Mouse (Mus musculus) mouse trophoblast stem cell (cell line): Measurements from ENCODE around the gene Kifap3.

Experiments used
- in situ Hi-C, 2 experiments: fragments of 300-500 bp; cut with MseI, MboI; formaldehyde crosslinking; loops; 2 replicates in 1 of 2; 3 replicates in 1 of 2; pipeline ENCODE4 v1.15.1; 2025

The Kifap3 gene

GRCm38 (mm10) chr1:163893774-163894527 lies 114.6 kb downstream of the Kifap3 start:
- in situ Hi-C loops: no loop called here

- in situ Hi-C loops: no loop called here
Observed at GRCm38 (mm10) chr1:163898291-163898764, 118.9 kb downstream of the Kifap3 start.

GRCm38 (mm10) chr1:163899575-163899974 lies 120.2 kb downstream of the Kifap3 start:
- in situ Hi-C loops: no loop called here

- in situ Hi-C loops: no loop called here
Observed at GRCm38 (mm10) chr1:163900168-163900567, 120.8 kb downstream of the Kifap3 start.

- in situ Hi-C loops: no loop called here
Observed at GRCm38 (mm10) chr1:163903411-163903810, 124.0 kb downstream of the Kifap3 start.

GRCm38 (mm10) chr1:163907007-163907811 lies 127.8 kb downstream of the Kifap3 start:
- in situ Hi-C loops: no loop called here

GRCm38 (mm10) chr1:163908389-163908788 lies 129.0 kb downstream of the Kifap3 start:
- in situ Hi-C loops: no loop called here

DNA sequence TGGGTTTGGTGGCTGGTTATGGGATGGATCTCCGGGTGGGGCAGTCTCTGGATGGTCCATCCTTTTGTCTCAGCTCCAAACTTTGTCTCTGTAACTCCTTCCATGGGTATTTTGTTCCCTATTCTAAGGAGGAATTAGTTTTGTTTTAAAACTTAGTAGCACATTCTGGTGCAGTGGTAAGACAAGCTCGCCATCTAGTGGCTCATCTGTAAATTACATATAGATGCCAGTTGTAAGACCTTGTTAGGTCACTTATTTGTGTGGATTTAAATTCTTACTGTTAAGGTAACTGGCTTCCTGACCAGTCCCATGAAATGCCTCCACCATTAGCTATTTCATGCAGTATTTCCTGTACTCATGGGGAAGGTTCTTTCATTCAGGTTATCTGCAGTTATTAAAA lies 131.0 kb downstream of the Kifap3 start:
- in situ Hi-C loops: loop anchor here in 1 of 2 experiments (10.0 kb wide), 1 partner anchor 766 kb away; no protein-coding TSS in a partner anchor

- in situ Hi-C loops: loop anchor here in 1 of 2 experiments (10.0 kb wide), 1 partner anchor 766 kb away; no protein-coding TSS in a partner anchor
Observed at GRCm38 (mm10) chr1:163910785-163911184, 131.4 kb downstream of the Kifap3 start.

GRCm38 (mm10) chr1:163911981-163912380 lies 132.6 kb downstream of the Kifap3 start:
- in situ Hi-C loops: loop anchor here in 1 of 2 experiments (10.0 kb wide), 1 partner anchor 767 kb away; no protein-coding TSS in a partner anchor

DNA sequence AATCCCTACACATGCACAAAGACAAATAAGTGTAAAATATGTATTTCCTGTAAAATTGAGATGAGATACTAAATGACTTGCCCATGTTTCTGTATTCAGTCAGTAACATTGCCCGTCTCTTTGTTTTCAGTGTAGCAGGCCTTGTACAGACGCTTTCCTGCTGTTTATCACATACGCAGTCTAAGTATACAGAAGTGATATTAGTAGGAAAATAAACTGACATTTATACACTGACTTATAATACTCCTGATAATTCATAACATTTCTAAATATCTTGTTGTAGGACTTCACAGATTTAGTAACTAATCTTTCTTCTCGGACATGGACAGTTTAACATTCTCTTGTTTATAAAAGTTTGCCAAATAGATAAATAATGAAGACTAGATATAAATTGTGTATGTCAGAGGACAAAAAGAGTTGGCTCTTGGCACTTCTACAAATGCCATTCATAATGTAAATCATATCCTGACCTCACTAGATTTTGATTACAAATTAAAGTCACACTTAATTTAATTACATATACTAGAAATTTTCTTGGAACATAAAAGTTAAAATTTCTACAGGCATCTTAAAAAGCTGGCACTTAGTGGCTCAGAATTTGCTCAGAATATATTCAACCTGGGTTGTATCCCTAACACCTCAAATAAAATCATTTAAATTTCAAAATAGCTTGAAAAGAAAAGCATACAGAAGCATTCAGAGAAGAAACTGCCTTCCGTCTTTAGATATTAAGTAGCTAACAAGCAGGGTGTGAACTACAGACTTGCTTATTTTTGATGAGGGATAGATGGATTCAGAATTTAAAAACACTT lies 138.2 kb downstream of the Kifap3 start:
- in situ Hi-C loops: loop anchor here in 1 of 2 experiments (10.0 kb wide), 1 partner anchor 773 kb away; no protein-coding TSS in a partner anchor

GRCm38 (mm10) chr1:163924093-163924492 lies 144.7 kb downstream of the Kifap3 start:
- in situ Hi-C loops: no loop called here

- in situ Hi-C loops: loop anchor here in 1 of 2 experiments (25.0 kb wide), 1 partner anchor 1217 kb away; no protein-coding TSS in a partner anchor
Observed at GRCm38 (mm10) chr1:163928846-163929245, 149.5 kb downstream of the Kifap3 start, which contains the start of gene Scyl3. Gene Scyl3, plus strand, starts transcription at chr1:163929100.

- in situ Hi-C loops: loop anchor here in 1 of 2 experiments (25.0 kb wide), 1 partner anchor 1218 kb away; no protein-coding TSS in a partner anchor
Observed at GRCm38 (mm10) chr1:163929636-163930457, 150.5 kb downstream of the Kifap3 start.

DNA sequence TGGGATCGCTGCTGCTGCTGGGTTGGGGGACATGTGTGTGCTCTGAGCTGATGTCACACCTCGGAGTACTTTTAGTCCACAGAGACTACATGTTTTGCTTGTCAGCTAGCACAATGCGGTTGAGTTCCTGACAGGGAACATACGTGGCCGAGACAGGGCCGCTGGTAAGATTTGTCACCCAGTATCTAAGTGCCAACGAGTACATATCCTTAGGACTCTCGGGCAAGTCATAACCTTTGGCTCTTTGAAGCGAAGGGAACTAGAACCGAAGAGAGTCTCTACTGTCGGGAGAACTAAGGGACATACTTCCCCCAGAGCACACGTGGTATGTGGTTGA lies 151.0 kb downstream of the Kifap3 start:
- in situ Hi-C loops: loop anchor here in 1 of 2 experiments (25.0 kb wide), 1 partner anchor 1218 kb away; no protein-coding TSS in a partner anchor

DNA sequence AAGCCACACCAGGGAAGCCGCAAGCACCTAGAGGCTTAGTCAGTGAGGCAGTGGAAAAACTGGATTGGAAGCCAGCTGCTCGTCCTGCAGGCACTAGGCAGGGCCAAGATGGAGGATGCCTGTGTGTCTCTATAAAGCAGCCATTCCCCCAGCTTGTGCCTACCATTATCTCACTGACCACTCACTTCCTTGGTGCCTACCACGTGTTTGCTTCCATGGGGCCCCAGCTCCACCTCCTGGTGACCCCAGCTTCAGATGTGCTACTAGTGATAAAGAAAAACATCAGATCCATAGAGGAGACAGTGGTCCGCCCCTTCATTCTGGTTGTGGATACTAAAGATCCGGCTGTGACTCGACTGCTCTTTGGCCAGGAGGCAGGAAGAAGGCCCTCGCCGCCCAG lies 152.4 kb downstream of the Kifap3 start:
- in situ Hi-C loops: loop anchor here in 1 of 2 experiments (25.0 kb wide), 1 partner anchor 1220 kb away; no protein-coding TSS in a partner anchor

DNA sequence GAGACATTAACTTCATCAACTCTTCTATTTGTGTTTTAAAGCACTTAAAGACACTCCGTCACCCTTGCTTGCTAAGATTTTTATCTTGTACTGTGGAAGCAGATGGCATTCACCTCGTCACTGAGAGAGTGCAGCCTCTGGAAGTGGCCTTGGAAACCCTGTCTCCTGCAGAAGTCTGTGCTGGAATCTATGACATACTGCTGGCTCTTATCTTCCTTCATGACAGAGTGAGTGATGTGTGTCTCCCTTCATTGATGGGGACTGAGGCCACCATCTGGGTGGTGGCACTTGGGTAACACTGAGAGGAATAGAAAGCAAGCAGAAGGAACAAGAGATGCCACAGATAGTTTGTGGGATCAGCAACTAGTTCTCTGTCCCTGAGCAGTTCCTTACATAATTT lies 155.2 kb downstream of the Kifap3 start:
- in situ Hi-C loops: loop anchor here in 1 of 2 experiments (25.0 kb wide), 1 partner anchor 1222 kb away; no protein-coding TSS in a partner anchor

DNA sequence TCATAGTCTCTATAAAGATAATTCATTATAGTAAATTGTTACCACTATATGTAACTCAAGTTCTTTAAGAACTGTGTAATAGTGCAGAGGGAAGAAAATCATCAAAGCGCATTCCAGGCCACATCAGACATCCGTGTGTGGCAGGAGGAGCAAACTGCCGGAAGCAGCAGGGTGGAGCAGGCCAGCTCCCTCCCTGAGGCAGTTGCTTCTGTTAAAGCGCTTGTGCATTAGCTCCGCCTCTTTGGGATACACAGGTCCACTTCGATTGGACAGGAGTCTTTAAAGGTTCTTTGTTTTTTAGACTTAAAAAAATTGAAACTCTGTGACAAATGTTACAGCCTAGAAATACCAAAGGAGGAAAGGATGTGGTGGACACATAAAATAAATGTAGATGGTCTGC lies 162.7 kb downstream of the Kifap3 start:
- in situ Hi-C loops: loop anchor here in 1 of 2 experiments (25.0 kb wide), 1 partner anchor 1230 kb away; no protein-coding TSS in a partner anchor

DNA sequence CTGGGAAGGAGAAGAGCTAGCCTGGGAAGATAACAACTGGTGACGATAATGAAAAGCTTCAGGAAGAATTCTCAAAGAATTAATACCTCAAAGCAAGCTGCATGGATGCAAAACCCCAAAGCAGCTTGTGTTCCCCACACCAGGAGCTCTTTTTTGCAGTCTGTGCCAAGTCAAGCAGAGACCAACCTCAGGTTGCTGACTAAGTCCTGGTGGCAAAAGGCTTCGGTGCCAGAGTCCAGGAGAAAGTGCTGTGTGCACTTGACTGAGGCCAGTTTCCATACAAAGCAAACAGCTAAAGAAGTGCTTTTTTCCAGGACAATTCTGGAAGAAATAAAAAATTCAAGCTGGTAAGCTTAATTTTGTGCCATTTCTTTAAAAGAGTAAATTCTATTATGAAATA lies 174.0 kb downstream of the Kifap3 start:
- in situ Hi-C loops: no loop called here

DNA sequence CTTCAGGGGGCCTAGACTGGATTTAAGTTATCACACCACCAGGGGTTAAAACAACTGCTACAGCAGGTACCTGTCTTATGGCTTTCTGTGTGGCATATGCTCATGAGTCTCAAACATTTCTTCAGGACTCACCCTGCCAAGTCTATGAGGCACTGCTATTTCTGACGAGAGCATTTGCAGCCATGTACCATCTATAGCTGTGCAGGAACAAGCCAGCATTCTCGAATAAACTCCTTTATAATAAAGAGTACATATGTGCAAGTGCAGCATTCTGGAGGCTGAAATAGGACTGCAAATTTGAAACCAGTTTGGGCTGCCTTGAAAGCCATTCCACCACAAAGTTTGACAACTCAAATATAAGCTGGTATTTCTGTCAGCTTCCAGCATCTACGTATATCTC lies 178.7 kb downstream of the Kifap3 start:
- in situ Hi-C loops: no loop called here
